Mouse (Mus musculus) monocyte, adult 59 days (primary cell): ENCODE results near the gene Prpsap1. TPM values are rescaled to one million over a fixed set of nuclear protein-coding genes. Genes with fewer than 3 reads are reported as not detected.

ENCODE experiments used
- total RNA-seq, 2 experiments: library from RNA; stranded (reverse); gene quantifications; one replicate each; pipeline ENCODE4 v1.2.4; 2023

Gene Prpsap1
- 10 to 100 TPM; 51.4 to 61.2 TPM for total RNA-seq

DNA sequence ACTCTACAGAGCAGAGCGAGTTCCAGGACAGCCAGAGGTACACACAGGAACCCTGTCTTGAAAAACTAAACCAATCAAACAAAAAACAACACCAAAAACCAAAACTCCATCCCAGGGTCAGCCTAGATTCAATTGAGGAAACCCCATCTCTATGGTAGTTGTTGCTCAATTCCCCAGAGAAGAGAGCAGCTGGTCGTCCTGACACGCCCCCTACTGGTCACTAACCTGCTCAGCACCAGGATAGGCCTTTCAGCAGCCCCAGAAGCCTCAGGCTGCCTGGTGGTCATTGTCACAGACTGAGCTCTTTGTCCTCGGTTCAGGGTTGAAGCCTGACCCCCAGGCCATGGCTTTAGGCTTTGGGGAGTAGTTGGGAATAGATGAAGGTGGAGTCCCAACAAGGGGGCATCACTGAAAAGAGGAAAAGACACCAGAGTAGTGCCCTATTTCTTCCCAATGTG, at the start of gene Prpsap1:
Gene Prpsap1, minus strand, starts transcription at position 408 of the 458 bp plus-strand sequence.

DNA sequence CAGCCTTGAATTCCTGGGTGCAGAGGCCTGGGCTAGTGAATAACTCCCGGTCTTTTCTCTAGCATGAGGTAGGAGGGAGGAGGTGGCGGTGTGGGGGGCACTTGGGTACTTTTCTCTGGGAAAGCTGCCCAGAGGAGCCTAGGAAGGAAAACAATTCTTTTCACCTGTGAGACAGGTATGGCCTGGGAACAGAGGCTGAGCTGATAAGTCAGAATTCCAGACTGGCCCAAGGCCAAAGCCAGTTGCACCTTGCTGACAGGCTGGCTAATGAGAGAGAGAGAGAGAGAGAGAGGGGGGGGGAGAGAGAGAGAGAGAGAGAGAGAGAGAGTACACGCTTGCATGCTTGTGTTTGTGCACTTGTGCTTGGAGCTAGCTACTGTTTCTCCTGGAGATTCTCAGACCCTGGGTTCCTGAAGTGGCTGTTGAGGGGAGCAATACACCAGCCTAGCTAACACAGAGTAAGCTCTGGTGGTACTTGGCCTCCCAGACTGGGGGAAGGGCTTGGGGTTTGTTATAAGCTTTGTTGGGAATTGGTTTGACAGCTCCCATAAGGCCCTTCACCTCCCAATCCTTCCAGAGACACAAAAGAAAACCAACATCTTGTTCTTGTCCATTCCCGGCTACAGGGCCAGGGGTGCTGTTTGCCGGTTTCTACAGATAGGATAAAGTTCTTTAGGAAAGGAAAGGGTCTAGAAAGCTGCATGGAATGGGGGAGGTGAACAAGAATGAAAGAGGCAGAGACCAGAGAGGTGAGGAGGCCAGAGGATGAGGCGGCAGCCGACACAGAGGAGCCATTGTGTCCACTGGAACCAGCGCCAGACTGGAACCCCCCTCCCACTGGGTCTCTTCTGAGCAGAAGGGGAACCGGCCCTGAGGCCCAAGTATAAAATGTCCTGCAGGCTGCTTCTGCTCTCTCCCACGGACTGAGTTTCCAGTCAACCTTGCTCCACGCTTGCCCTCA, 36.5 kb upstream of the Prpsap1 start, which contains the start of gene Sphk1:
Gene Sphk1, plus strand, starts transcription at position 739 of the 961 bp plus-strand sequence.

GRCm38 (mm10) chr11:116466141-116466540, 27.9 kb downstream of the Prpsap1 start, which contains the start of gene Qrich2:
TSS of gene Qrich2 (minus strand) at chr11:116466241.

DNA sequence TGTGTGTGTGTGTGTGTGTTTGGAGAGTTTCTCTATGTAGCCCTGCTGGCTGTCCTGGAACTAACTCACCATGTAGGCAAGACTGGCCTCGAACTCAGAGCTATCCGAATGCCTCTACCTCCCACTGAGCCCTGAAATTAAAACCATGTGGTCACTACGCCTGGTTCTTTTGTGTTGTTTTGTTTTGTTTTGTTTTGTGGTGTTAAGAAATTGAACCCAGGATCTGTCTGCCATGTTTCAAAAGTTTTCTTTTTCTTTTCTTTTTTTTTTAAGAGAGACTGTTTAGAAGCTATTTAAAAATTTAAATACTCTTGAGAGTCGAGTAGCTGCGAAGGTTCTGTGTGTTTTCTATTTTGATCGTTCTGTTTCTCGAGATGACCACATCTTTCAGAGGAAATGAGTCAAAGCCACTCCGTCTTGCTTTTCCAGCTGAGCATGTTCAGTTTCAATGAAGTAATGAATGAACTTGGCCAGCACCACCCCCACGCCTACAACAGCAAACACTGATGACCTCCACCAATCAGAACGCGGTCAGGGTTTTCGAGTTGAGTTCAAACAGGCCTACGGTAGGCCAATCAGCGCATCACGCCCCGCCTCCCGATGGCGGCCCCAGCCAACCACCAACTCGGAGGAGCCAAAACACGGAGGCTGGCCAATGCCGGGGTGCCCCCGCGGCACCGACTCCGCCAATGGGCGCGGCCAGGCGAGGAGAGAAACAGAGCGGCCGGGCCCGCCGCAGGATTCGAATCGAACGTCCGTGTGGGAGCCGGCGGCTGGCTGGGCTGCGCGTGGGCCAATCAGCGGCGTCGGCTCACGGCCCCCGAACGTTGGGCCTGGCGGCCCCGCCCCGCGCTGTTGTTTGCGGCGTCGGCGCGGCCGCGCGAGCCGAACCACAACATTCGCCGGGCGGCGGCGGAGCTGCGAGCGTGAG, 60.4 kb downstream of the Prpsap1 start, which contains the start of gene Ubald2:
Gene Ubald2, plus strand, starts transcription at position 739 of the 931 bp plus-strand sequence.

Other genes with a start within 250 kb of the Prpsap1 start
- gene Srp68, start 220.0 kb downstream of the Prpsap1 start, total RNA-seq: 10 to 100 TPM; 46.5 to 50.4 TPM
- gene Galr2, start 213.3 kb downstream of the Prpsap1 start, total RNA-seq: not detected
- gene Exoc7, start 187.0 kb downstream of the Prpsap1 start, total RNA-seq: 10 to 100 TPM; 31.6 to 50.9 TPM
- under 1 TPM in 1 of 2 experiments, not detected in 1; 0.18 TPM for gene Foxj1, start 158.8 kb downstream of the Prpsap1 start, total RNA-seq
- gene Rnf157, start 81.2 kb downstream of the Prpsap1 start, total RNA-seq: 1 to 10 TPM; 3.2 to 3.4 TPM
- gene Ubald2, start 60.1 kb downstream of the Prpsap1 start, total RNA-seq: 100 to 1,000 TPM in 1 of 2 experiments, 10 to 100 TPM in 1; 87.8 to 110 TPM
- gene Qrich2, start 28.0 kb downstream of the Prpsap1 start, total RNA-seq: under 1 TPM in 1 of 2 experiments, not detected in 1; 0.42 TPM
- gene Sphk1, start 36.7 kb upstream of the Prpsap1 start, total RNA-seq: under 1 TPM in 1 of 2 experiments, not detected in 1; 0.10 TPM
- 10 to 100 TPM; 14.1 to 21.7 TPM for gene Ube2o, start 87.2 kb upstream of the Prpsap1 start, total RNA-seq
- gene Aanat, start 92.2 kb upstream of the Prpsap1 start, total RNA-seq: not detected
- gene Rhbdf2, start 132.8 kb upstream of the Prpsap1 start, total RNA-seq: 10 to 100 TPM; 96.1 to 97.1 TPM
- gene Prcd, start 159.3 kb upstream of the Prpsap1 start, total RNA-seq: not detected
- under 1 TPM in 1 of 2 experiments, not detected in 1; 0.43 TPM for gene Cygb, start 160.1 kb upstream of the Prpsap1 start, total RNA-seq